Mouse (Mus musculus) hindbrain, embryonic 13.5 days (tissue): Measurements from ENCODE around the gene Nit1. TPM values are rescaled to one million over a fixed set of nuclear protein-coding genes. Genes with fewer than 3 reads are reported as not detected.
"Not testable (repeated sequence)": the region's sequence is repeated elsewhere in the genome, so short reads cannot be mapped to it uniquely, and the experiment has no call there.

Experiments used
- ATAC-seq: fragments of 200-750 bp; cut with Nextera tagmentation; 2 replicates; pipeline ENCODE4 v1.8.0; 2017; ENCODE audit warnings: moderate TSS enrichment; ENCODE audit not compliant: low FRiP score
- H3K27ac ChIP-seq: fragments of 300-500 bp; sonication (generic); 2 replicates; pipeline ENCODE4 v1.5.1; 2015; ENCODE audit warnings: inconsistent platforms, mild to moderate bottlenecking, moderate library complexity
- H3K27me3 ChIP-seq: fragments of 300-500 bp; sonication (generic); 2 replicates; pipeline ENCODE4 v1.6.1; 2015; ENCODE audit warnings: mild to moderate bottlenecking, inconsistent platforms
- H3K36me3 ChIP-seq: fragments of 300-500 bp; sonication (generic); 2 replicates; pipeline ENCODE4 v1.6.1; 2015; ENCODE audit warnings: mild to moderate bottlenecking, inconsistent platforms
- H3K4me1 ChIP-seq: fragments of 300-500 bp; sonication (generic); replicated peaks from 2 replicates; pipeline ENCODE4 v1.6.1; 2015; ENCODE audit warnings: inconsistent platforms
- H3K4me2 ChIP-seq: fragments of 300-500 bp; sonication (generic); 2 replicates; pipeline ENCODE4 v1.6.1; 2015; ENCODE audit warnings: inconsistent platforms, mild to moderate bottlenecking, moderate library complexity
- H3K4me3 ChIP-seq: fragments of 300-500 bp; sonication (generic); 2 replicates; pipeline ENCODE4 v1.5.1; 2015; ENCODE audit warnings: mild to moderate bottlenecking, inconsistent platforms
- H3K9ac ChIP-seq: fragments of 300-500 bp; sonication (generic); 2 replicates; pipeline ENCODE4 v1.6.1; 2015; ENCODE audit warnings: mild to moderate bottlenecking, inconsistent platforms
- H3K9me3 ChIP-seq: fragments of 300-500 bp; sonication (generic); 2 replicates; pipeline ENCODE4 v1.6.1; 2016; ENCODE audit warnings: inconsistent platforms
- WGBS: fragments of 180-500 bp; shearing (Covaris S2); methylation state at CpG from one replicate; pipeline ENCODE4 v1.1.7; 2015; 5-methylcytosine and 5-hydroxymethylcytosine counted together
- polyA plus RNA-seq: library from polyadenylated mRNA; unstranded; fragments of >200 nt; fragmentation: Nextera tagmentation; extraction: Ambion mirVana; gene quantifications from 2 replicates; pipeline ENCODE4 v1.2.1, GENCODE M21; 2015

Gene Nit1
- polyA plus RNA-seq, 1 experiment from 2014 or later: 54.8 TPM

- H3K36me3 ChIP-seq: 0 out of 2 replicates have a peak, but pooled peaks cover 2% of the 10 kb centered on the region
- peaks cover 10% of the 10 kb centered on the region for H3K4me1 ChIP-seq
- no peaks in the 10 kb centered on the region for H3K27me3 ChIP-seq
- no peak overlapping the region for H3K27ac ChIP-seq
- no peak overlapping the region for H3K4me2 ChIP-seq
- H3K9ac ChIP-seq: no peak overlapping the region
- H3K9me3 ChIP-seq: no peaks in the 10 kb centered on the region
- no peak overlapping the region for H3K4me3 ChIP-seq
- no peak for ATAC-seq
Observed at GRCm38 (mm10) chr1:171321415-171321814, 24.0 kb downstream of the Nit1 start.

GRCm38 (mm10) chr1:171320151-171320550 is 25.3 kb downstream of the Nit1 start:
- Histone ChIP-seq H3K9me3 (no peaks in the 10 kb centered on the region), H3K4me2 (no peak overlapping the region), H3K9ac (no peak overlapping the region), H3K27me3 (no peaks in the 10 kb centered on the region), H3K4me1 (no peaks in the 10 kb centered on the region), H3K27ac (no peak overlapping the region), H3K36me3 (no peaks in the 10 kb centered on the region), H3K4me3 (peak overlapping the region; percentile 7; the same call in 1 of the 2 replicates)
- ATAC-seq: no peak
- WGBS: 18% methylated on average over 5 of the region's 5 CpGs

- no peaks in the 10 kb centered on the region for H3K4me1 ChIP-seq
- ATAC-seq: no peak
- no peak overlapping the region for H3K9ac ChIP-seq
- H3K4me2 ChIP-seq: no peak overlapping the region
- no peak overlapping the region for H3K27ac ChIP-seq
- WGBS: 17% methylated on average over 7 of the region's 7 CpGs
- peak overlapping the region; percentile 7; the same call in 1 of the 2 replicates for H3K4me3 ChIP-seq
- no peaks in the 10 kb centered on the region for H3K36me3 ChIP-seq
- H3K9me3 ChIP-seq: no peaks in the 10 kb centered on the region
- H3K27me3 ChIP-seq: no peaks in the 10 kb centered on the region
Observed at GRCm38 (mm10) chr1:171319748-171320147, 25.7 kb downstream of the Nit1 start.

GRCm38 (mm10) chr1:171309321-171309720 is 36.1 kb downstream of the Nit1 start:
- no peaks in the 10 kb centered on the region for H3K4me1 ChIP-seq
- WGBS: 83% methylated on average over 2 of the region's 2 CpGs
- H3K36me3 ChIP-seq: no peaks in the 10 kb centered on the region

GRCm38 (mm10) chr1:171306157-171306556 is 39.3 kb downstream of the Nit1 start:
- H3K4me3 ChIP-seq, H3K4me2 ChIP-seq, H3K9ac ChIP-seq, ATAC-seq, H3K4me1 ChIP-seq, H3K27ac ChIP-seq, H3K9me3 ChIP-seq, H3K36me3 ChIP-seq, H3K27me3 ChIP-seq: not testable (repeated sequence)
- 76% methylated on average over 5 of the region's 5 CpGs for WGBS

More at GRCm38 (mm10) chr1:171309321-171309720, 36.1 kb downstream of the Nit1 start:
- Histone ChIP-seq H3K9ac (no peak overlapping the region), H3K27ac (no peak overlapping the region), H3K4me3 (no peak overlapping the region), H3K9me3 (no peaks in the 10 kb centered on the region), H3K4me2 (no peak overlapping the region), H3K27me3 (0 out of 2 replicates have a peak, but pooled peaks cover 4% of the 10 kb centered on the region)
- ATAC-seq: no peak

- WGBS: 65% methylated on average over 3 of the region's 3 CpGs
- no peak for ATAC-seq
- H3K4me3 ChIP-seq: no peak overlapping the region
- H3K4me2 ChIP-seq: no peak overlapping the region
- peaks cover 12% of the 10 kb centered on the region for H3K4me1 ChIP-seq
- no peak overlapping the region for H3K27ac ChIP-seq
- H3K9ac ChIP-seq: no peak overlapping the region
- no peaks in the 10 kb centered on the region for H3K36me3 ChIP-seq
- H3K27me3 ChIP-seq: peaks cover 29% of the 10 kb centered on the region
- no peaks in the 10 kb centered on the region for H3K9me3 ChIP-seq
Observed at GRCm38 (mm10) chr1:171298226-171298625, 47.2 kb downstream of the Nit1 start.

GRCm38 (mm10) chr1:171295063-171295402 is 50.4 kb downstream of the Nit1 start:
- Histone ChIP-seq H3K4me1 (peaks cover 13% of the 10 kb centered on the region), H3K27ac (peak overlapping the region; percentile 93), H3K4me3 (peak overlapping the region; percentile 65), H3K36me3 (0 out of 2 replicates have a peak, but pooled peaks cover 4% of the 10 kb centered on the region), H3K27me3 (peaks cover 29% of the 10 kb centered on the region), H3K9ac (peak overlapping the region; percentile 78), H3K9me3 (no peaks in the 10 kb centered on the region), H3K4me2 (peak overlapping the region; percentile 78)
- WGBS: 15% methylated on average over 3 of the region's 3 CpGs
- ATAC-seq: peak; percentile 49

GRCm38 (mm10) chr1:171294298-171295062 is 51.0 kb downstream of the Nit1 start, which contains the start of gene Ufc1:
TSS of gene Ufc1 (minus strand) at chr1:171295024.
- peak within 1 kb of the TSS; percentile 93 for H3K27ac ChIP-seq

GRCm38 (mm10) chr1:171293906-171294297 is 51.5 kb downstream of the Nit1 start:
- H3K36me3 ChIP-seq: peaks cover 14% of the 10 kb centered on the region
- peak overlapping the region; percentile 78 for H3K4me2 ChIP-seq
- H3K9ac ChIP-seq: peak overlapping the region; percentile 78
- no peaks in the 10 kb centered on the region for H3K9me3 ChIP-seq
- peaks cover 29% of the 10 kb centered on the region for H3K27me3 ChIP-seq
- WGBS: 39% methylated on average over 5 of the region's 5 CpGs
- no peak for ATAC-seq
- peak overlapping the region; percentile 93 for H3K27ac ChIP-seq
- peak overlapping the region; percentile 65 for H3K4me3 ChIP-seq
- H3K4me1 ChIP-seq: peaks cover 15% of the 10 kb centered on the region

More at GRCm38 (mm10) chr1:171294298-171295062, 51.0 kb downstream of the Nit1 start, which contains the start of gene Ufc1:
- H3K36me3 ChIP-seq: peaks cover 9% of the 10 kb centered on the region
- WGBS: under 1% methylated on average over 42 of the region's 42 CpGs
- H3K4me2 ChIP-seq: peak within 1 kb of the TSS; percentile 78
- H3K9ac ChIP-seq: peak within 1 kb of the TSS; percentile 78
- no peaks in the 10 kb centered on the region for H3K9me3 ChIP-seq
- peak; percentile 79 for ATAC-seq
- H3K4me1 ChIP-seq: peaks cover 13% of the 10 kb centered on the region
- peak within 1 kb of the TSS; percentile 65 for H3K4me3 ChIP-seq
- peaks cover 29% of the 10 kb centered on the region for H3K27me3 ChIP-seq

- Histone ChIP-seq H3K4me2 (peak overlapping the region; percentile 78), H3K4me3 (peak overlapping the region; percentile 65; the same call in 1 of the 2 replicates), H3K36me3 (peaks cover 18% of the 10 kb centered on the region), H3K27me3 (peaks cover 23% of the 10 kb centered on the region), H3K9me3 (no peaks in the 10 kb centered on the region), H3K4me1 (peaks cover 19% of the 10 kb centered on the region), H3K27ac (no peak overlapping the region), H3K9ac (peak overlapping the region; percentile 78)
- WGBS: 91% methylated on average over 3 of the region's 3 CpGs
- no peak for ATAC-seq
Observed at GRCm38 (mm10) chr1:171293351-171293750, 52.1 kb downstream of the Nit1 start.

GRCm38 (mm10) chr1:171288328-171288727 is 57.1 kb downstream of the Nit1 start:
- Histone ChIP-seq H3K9ac (no peak overlapping the region), H3K27me3 (no peaks in the 10 kb centered on the region), H3K4me1 (peaks cover 40% of the 10 kb centered on the region), H3K9me3 (no peaks in the 10 kb centered on the region), H3K27ac (peak overlapping the region; percentile 97), H3K36me3 (peaks cover 49% of the 10 kb centered on the region), H3K4me3 (no peak overlapping the region; the same call in 1 of the 2 replicates), H3K4me2 (peak overlapping the region; percentile 36)
- no peak for ATAC-seq
- 63% methylated on average over 4 of the region's 4 CpGs for WGBS
